Mouse (Mus musculus): ENCODE measurements around the gene Slc25a10. TPM values are rescaled to one million over a fixed set of nuclear protein-coding genes. Genes with fewer than 3 reads are reported as not detected.

Slc25a10 gene
- total and polyA plus RNA-seq, 2 experiments = 121 to 445 TPM

- Histone ChIP-seq H3K36me3 (ENCODE audit: control insufficient read depth, insufficient read depth, low read length) (peaks cover 15% of the 10 kb centered on the region), H3K4me3 (ENCODE audit: insufficient read depth, low read depth, low read length) (no peak overlapping the region), H3K79me2 (ENCODE audit: control insufficient read depth, insufficient read depth, low read length) (no peaks in the 10 kb centered on the region), H3K9ac (ENCODE audit: low read depth, low read length) (peak overlapping the region; percentile 0), H3K27ac (replicated peaks; ENCODE audit: insufficient read depth, low read depth, low read length) (peak overlapping the region; percentile 42), H3K4me1 (ENCODE audit: control insufficient read depth, insufficient read depth, low read length) (peaks cover 24% of the 10 kb centered on the region), H3K27me3 (ENCODE audit: control insufficient read depth, insufficient read depth, low read length) (no peaks in the 10 kb centered on the region)
- TF ChIP-seq CTCF (IDR thresholded peaks at IDR 0.05; ENCODE audit: low read depth, low read length) (no peak), POLR2A (IDR thresholded peaks at IDR 0.05; ENCODE audit: extremely low read depth, insufficient read depth, low read length) (no peak)
- 51% methylated on average over 6 of the region's 6 CpGs for WGBS
- DNase-seq (ENCODE audit: extremely low read depth, low read depth, low spot score) = no peak
Measured at GRCm38 (mm10) chr11:120499894-120500293, 8.3 kb downstream of the Slc25a10 start.

- H3K4me1 ChIP-seq (ENCODE audit: control insufficient read depth, insufficient read depth, low read length) = peaks cover 24% of the 10 kb centered on the region
- peaks cover 13% of the 10 kb centered on the region for H3K36me3 ChIP-seq (ENCODE audit: control insufficient read depth, insufficient read depth, low read length)
- no peak overlapping the region for H3K4me3 ChIP-seq (ENCODE audit: insufficient read depth, low read depth, low read length)
- TF ChIP-seq CTCF (IDR thresholded peaks at IDR 0.05; ENCODE audit: low read depth, low read length) = 0 out of 2 replicates have a peak, but pooled peaks have one; percentile 12
- TF ChIP-seq POLR2A (IDR thresholded peaks at IDR 0.05; ENCODE audit: extremely low read depth, insufficient read depth, low read length) = 0 out of 2 replicates have a peak, but pooled peaks have one; percentile 24
- H3K27me3 ChIP-seq (ENCODE audit: control insufficient read depth, insufficient read depth, low read length) = no peaks in the 10 kb centered on the region
- H3K79me2 ChIP-seq (ENCODE audit: control insufficient read depth, insufficient read depth, low read length) = no peaks in the 10 kb centered on the region
- peak overlapping the region; percentile 0 for H3K9ac ChIP-seq (ENCODE audit: low read depth, low read length)
- DNase-seq (ENCODE audit: extremely low read depth, low read depth, low spot score) = peak; percentile 94
- 7% methylated on average over 3 of the region's 3 CpGs for WGBS
- H3K27ac ChIP-seq (replicated peaks; ENCODE audit: insufficient read depth, low read depth, low read length) = peak overlapping the region; percentile 42
Measured at GRCm38 (mm10) chr11:120500357-120500756, 8.7 kb downstream of the Slc25a10 start.

DNA sequence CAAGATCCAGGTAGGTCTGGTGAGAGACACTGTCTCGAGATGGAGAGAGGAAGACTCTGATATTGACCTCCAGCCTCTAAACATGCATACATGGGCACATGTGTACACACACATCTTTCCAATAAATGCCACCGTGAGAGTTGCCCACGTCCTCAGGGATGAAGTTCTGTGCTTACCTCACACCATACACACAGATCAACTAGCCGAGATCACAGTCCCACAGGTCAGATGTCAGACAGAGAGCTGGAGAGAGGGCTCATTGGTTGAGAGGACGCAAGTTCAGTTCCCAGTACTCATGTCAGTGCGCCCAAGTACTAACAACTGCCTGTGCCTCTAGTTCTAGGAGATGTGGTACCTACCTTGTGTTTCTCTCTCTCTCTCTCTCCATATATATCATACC lies 9.4 kb downstream of the Slc25a10 start:
- Histone ChIP-seq H3K4me1 (ENCODE audit: control insufficient read depth, insufficient read depth, low read length) (peaks cover 28% of the 10 kb centered on the region), H3K9ac (ENCODE audit: low read depth, low read length) (no peak overlapping the region)
- DNase-seq (ENCODE audit: extremely low read depth, low read depth, low spot score) = peak; percentile 87

DNA sequence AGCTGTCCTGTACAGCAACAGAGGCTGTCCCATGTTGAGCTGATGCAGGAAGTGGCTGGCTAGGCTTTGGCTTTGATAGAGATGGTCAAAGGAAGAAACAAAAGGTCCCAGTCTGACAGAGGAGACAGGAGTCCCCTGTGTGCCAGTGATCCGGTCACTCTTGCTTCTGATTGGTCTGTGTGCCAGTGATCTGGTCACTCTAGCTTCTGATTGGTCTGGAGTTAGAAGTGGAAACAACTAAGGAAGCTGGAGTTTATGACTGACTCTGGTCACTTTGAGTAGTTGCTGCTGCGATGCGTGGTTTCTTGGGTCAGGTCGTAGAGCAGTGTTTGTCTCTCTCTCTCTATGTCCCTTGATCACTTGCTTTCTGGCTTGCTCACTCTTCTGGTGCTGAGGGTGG lies 10.1 kb downstream of the Slc25a10 start:
- WGBS = 78% methylated on average over 4 of the region's 4 CpGs
- no peaks in the 10 kb centered on the region for H3K27me3 ChIP-seq (ENCODE audit: control insufficient read depth, insufficient read depth, low read length)
- no peak for DNase-seq (ENCODE audit: extremely low read depth, low read depth, low spot score)
- no peak overlapping the region for H3K4me3 ChIP-seq (ENCODE audit: insufficient read depth, low read depth, low read length)
- no peak overlapping the region for H3K27ac ChIP-seq (replicated peaks; ENCODE audit: insufficient read depth, low read depth, low read length)
- TF ChIP-seq POLR2A (IDR thresholded peaks at IDR 0.05; ENCODE audit: extremely low read depth, insufficient read depth, low read length) (no peak), CTCF (IDR thresholded peaks at IDR 0.05; ENCODE audit: low read depth, low read length) (no peak)
- peaks cover 31% of the 10 kb centered on the region for H3K4me1 ChIP-seq (ENCODE audit: control insufficient read depth, insufficient read depth, low read length)
- H3K9ac ChIP-seq (ENCODE audit: low read depth, low read length) = no peak overlapping the region
- H3K36me3 ChIP-seq (ENCODE audit: control insufficient read depth, insufficient read depth, low read length) = peaks cover 4% of the 10 kb centered on the region; the same call in 1 of the 2 replicates
- H3K79me2 ChIP-seq (ENCODE audit: control insufficient read depth, insufficient read depth, low read length) = no peaks in the 10 kb centered on the region

More for the DNA sequence above, 9.4 kb downstream of the Slc25a10 start:
- H3K27me3 ChIP-seq (ENCODE audit: control insufficient read depth, insufficient read depth, low read length) = no peaks in the 10 kb centered on the region
- TF ChIP-seq CTCF (IDR thresholded peaks at IDR 0.05; ENCODE audit: low read depth, low read length) (no peak), POLR2A (IDR thresholded peaks at IDR 0.05; ENCODE audit: extremely low read depth, insufficient read depth, low read length) (no peak)
- H3K36me3 ChIP-seq (ENCODE audit: control insufficient read depth, insufficient read depth, low read length) = peaks cover 7% of the 10 kb centered on the region
- no peaks in the 10 kb centered on the region for H3K79me2 ChIP-seq (ENCODE audit: control insufficient read depth, insufficient read depth, low read length)
- H3K27ac ChIP-seq (replicated peaks; ENCODE audit: insufficient read depth, low read depth, low read length) = peak overlapping the region; percentile 14
- WGBS = 8% methylated on average over 6 of the region's 6 CpGs
- no peak overlapping the region for H3K4me3 ChIP-seq (ENCODE audit: insufficient read depth, low read depth, low read length)

- Histone ChIP-seq H3K79me2 (ENCODE audit: control insufficient read depth, insufficient read depth, low read length) (no peaks in the 10 kb centered on the region), H3K27ac (replicated peaks; ENCODE audit: insufficient read depth, low read depth, low read length) (peak overlapping the region; percentile 63), H3K36me3 (ENCODE audit: control insufficient read depth, insufficient read depth, low read length) (no peaks in the 10 kb centered on the region), H3K9ac (ENCODE audit: low read depth, low read length) (no peak overlapping the region; the same call in 1 of the 2 replicates), H3K4me1 (ENCODE audit: control insufficient read depth, insufficient read depth, low read length) (peaks cover 30% of the 10 kb centered on the region), H3K4me3 (ENCODE audit: insufficient read depth, low read depth, low read length) (no peak overlapping the region), H3K27me3 (ENCODE audit: control insufficient read depth, insufficient read depth, low read length) (no peaks in the 10 kb centered on the region)
- WGBS = 24% methylated on average over 3 of the region's 3 CpGs
- peak; percentile 95 for DNase-seq (ENCODE audit: extremely low read depth, low read depth, low spot score)
- TF ChIP-seq POLR2A (IDR thresholded peaks at IDR 0.05; ENCODE audit: extremely low read depth, insufficient read depth, low read length) (no peak), CTCF (IDR thresholded peaks at IDR 0.05; ENCODE audit: low read depth, low read length) (no peak)
Measured at GRCm38 (mm10) chr11:120505661-120506060, 14.0 kb downstream of the Slc25a10 start.

GRCm38 (mm10) chr11:120506899-120507298 lies 15.3 kb downstream of the Slc25a10 start:
- H3K9ac ChIP-seq (ENCODE audit: low read depth, low read length) = peak overlapping the region; percentile 36; the same call in 1 of the 2 replicates
- H3K36me3 ChIP-seq (ENCODE audit: control insufficient read depth, insufficient read depth, low read length) = no peaks in the 10 kb centered on the region
- H3K79me2 ChIP-seq (ENCODE audit: control insufficient read depth, insufficient read depth, low read length) = no peaks in the 10 kb centered on the region
- H3K4me1 ChIP-seq (ENCODE audit: control insufficient read depth, insufficient read depth, low read length) = peaks cover 25% of the 10 kb centered on the region
- TF ChIP-seq POLR2A (IDR thresholded peaks at IDR 0.05; ENCODE audit: extremely low read depth, insufficient read depth, low read length) = no peak
- peak; percentile 80 for TF ChIP-seq CTCF (IDR thresholded peaks at IDR 0.05; ENCODE audit: low read depth, low read length)
- no peaks in the 10 kb centered on the region for H3K27me3 ChIP-seq (ENCODE audit: control insufficient read depth, insufficient read depth, low read length)
- DNase-seq (ENCODE audit: extremely low read depth, low read depth, low spot score) = peak; percentile 77
- H3K27ac ChIP-seq (replicated peaks; ENCODE audit: insufficient read depth, low read depth, low read length) = peak overlapping the region; percentile 63
- WGBS = 46% methylated on average over 4 of the region's 4 CpGs
- no peak overlapping the region for H3K4me3 ChIP-seq (ENCODE audit: insufficient read depth, low read depth, low read length)

Data from liver, adult 2 months (tissue).